Mouse (Mus musculus): ENCODE data around the gene Kcnab1.

DNA sequence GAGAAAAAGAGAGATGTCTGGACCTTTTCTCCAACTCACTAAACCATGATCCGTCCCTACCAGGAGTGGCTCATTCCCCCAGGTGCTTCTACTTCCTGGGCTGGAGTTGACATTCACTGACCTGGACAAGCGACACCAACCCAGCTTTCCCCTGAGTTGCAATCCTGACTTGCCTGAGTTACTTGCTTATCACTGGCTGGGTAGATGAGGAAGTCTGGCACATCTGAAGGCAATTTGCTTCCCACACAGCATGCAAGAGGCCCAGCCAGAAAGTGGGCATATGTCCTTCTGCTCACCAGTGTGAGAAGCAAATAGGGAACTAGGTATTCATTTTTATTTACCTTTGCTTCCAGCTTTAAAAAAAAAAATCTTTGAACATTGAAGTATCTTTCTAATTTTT, 174.2 kb downstream of the Kcnab1 start:
- no peak for TF ChIP-seq CTCF (IDR thresholded peaks at IDR 0.05; ENCODE audit: borderline replicate concordance, extremely low read depth, insufficient read depth, insufficient read length)
- TF ChIP-seq POLR2A (IDR thresholded peaks at IDR 0.05; ENCODE audit: borderline replicate concordance, extremely low read depth, insufficient read depth, insufficient read length, poor library complexity, severe bottlenecking): no peak

Data from brain, embryonic 14.5 days (tissue).